Mouse (Mus musculus): ENCODE data around the gene 4930579F01Rik. TPM values are rescaled to one million over a fixed set of nuclear protein-coding genes. Genes with fewer than 3 reads are reported as not detected.

The 4930579F01Rik gene
- polyA plus RNA-seq, 1 experiment from 2014 or later, result not detected

GRCm38 (mm10) chr3:138210432-138211075 is 16.9 kb upstream of the 4930579F01Rik start:
- Histone ChIP-seq H3K9me3 (no peaks in the 10 kb centered on the region), H3K36me3 (no peaks in the 10 kb centered on the region), H3K4me1 (no peaks in the 10 kb centered on the region), H3K27me3 (ENCODE audit: insufficient read depth, poor library complexity, severe bottlenecking) (no peaks in the 10 kb centered on the region), H3K4me3 (no peak overlapping the region), H3K27ac (no peak overlapping the region)
- no peak for DNase-seq (ENCODE audit: low spot score)
- 61% methylated on average over 5 of the region's 5 CpGs for WGBS

- H3K4me3 ChIP-seq, result no peak overlapping the region
- WGBS, result 83% methylated on average over 3 of the region's 3 CpGs
These were observed 15.2 kb upstream of the 4930579F01Rik start for GRCm38 (mm10) chr3:138208821-138209220.

GRCm38 (mm10) chr3:138198722-138199068 is 5.1 kb upstream of the 4930579F01Rik start:
- DNase-seq (ENCODE audit: low spot score), result no peak
- Histone ChIP-seq H3K36me3 (no peaks in the 10 kb centered on the region), H3K27ac (no peak overlapping the region), H3K4me1 (0 out of 2 replicates have a peak, but pooled peaks cover 3% of the 10 kb centered on the region), H3K27me3 (ENCODE audit: insufficient read depth, poor library complexity, severe bottlenecking) (no peaks in the 10 kb centered on the region), H3K4me3 (no peak overlapping the region), H3K9me3 (no peaks in the 10 kb centered on the region)
- 81% methylated on average over 7 of the region's 7 CpGs for WGBS

More at GRCm38 (mm10) chr3:138208821-138209220, 15.2 kb upstream of the 4930579F01Rik start:
- H3K9me3 ChIP-seq, result no peaks in the 10 kb centered on the region
- no peaks in the 10 kb centered on the region for H3K4me1 ChIP-seq
- DNase-seq (ENCODE audit: low spot score), result no peak
- no peaks in the 10 kb centered on the region for H3K36me3 ChIP-seq
- H3K27me3 ChIP-seq (ENCODE audit: insufficient read depth, poor library complexity, severe bottlenecking), result no peaks in the 10 kb centered on the region
- no peak overlapping the region for H3K27ac ChIP-seq

GRCm38 (mm10) chr3:138197973-138198721 is 4.5 kb upstream of the 4930579F01Rik start:
- 31% methylated on average over 20 of the region's 20 CpGs for WGBS
- no peaks in the 10 kb centered on the region for H3K27me3 ChIP-seq (ENCODE audit: insufficient read depth, poor library complexity, severe bottlenecking)
- peak; percentile 89 for DNase-seq (ENCODE audit: low spot score)
- no peak overlapping the region for H3K27ac ChIP-seq
- peak overlapping the region; percentile 39 for H3K4me3 ChIP-seq
- H3K4me1 ChIP-seq, result 0 out of 2 replicates have a peak, but pooled peaks cover 3% of the 10 kb centered on the region
- H3K36me3 ChIP-seq, result no peaks in the 10 kb centered on the region
- no peaks in the 10 kb centered on the region for H3K9me3 ChIP-seq

- 64% methylated on average over 9 of the region's 9 CpGs for WGBS
- no peak overlapping the region for H3K4me3 ChIP-seq
- H3K4me1 ChIP-seq, result 0 out of 2 replicates have a peak, but pooled peaks cover 3% of the 10 kb centered on the region
- H3K27ac ChIP-seq, result no peak overlapping the region
- H3K9me3 ChIP-seq, result no peaks in the 10 kb centered on the region
- H3K27me3 ChIP-seq (ENCODE audit: insufficient read depth, poor library complexity, severe bottlenecking), result no peaks in the 10 kb centered on the region
- no peaks in the 10 kb centered on the region for H3K36me3 ChIP-seq
- DNase-seq (ENCODE audit: low spot score), result no peak
These were observed 3.9 kb upstream of the 4930579F01Rik start for GRCm38 (mm10) chr3:138197556-138197955.

GRCm38 (mm10) chr3:138197093-138197492 is 3.5 kb upstream of the 4930579F01Rik start:
- Histone ChIP-seq H3K27me3 (ENCODE audit: insufficient read depth, poor library complexity, severe bottlenecking) (no peaks in the 10 kb centered on the region), H3K4me1 (0 out of 2 replicates have a peak, but pooled peaks cover 3% of the 10 kb centered on the region), H3K36me3 (no peaks in the 10 kb centered on the region), H3K4me3 (no peak overlapping the region), H3K9me3 (no peaks in the 10 kb centered on the region), H3K27ac (no peak overlapping the region)
- no peak for DNase-seq (ENCODE audit: low spot score)
- WGBS, result 79% methylated on average over 14 of the region's 14 CpGs

- Histone ChIP-seq H3K4me3 (no peak overlapping the region), H3K36me3 (no peaks in the 10 kb centered on the region), H3K9me3 (no peaks in the 10 kb centered on the region), H3K4me1 (no peaks in the 10 kb centered on the region), H3K27ac (no peak overlapping the region), H3K27me3 (ENCODE audit: insufficient read depth, poor library complexity, severe bottlenecking) (no peaks in the 10 kb centered on the region)
- no peak for DNase-seq (ENCODE audit: low spot score)
- WGBS, result 79% methylated on average over 7 of the region's 7 CpGs
These were observed 1.4 kb downstream of the 4930579F01Rik start for GRCm38 (mm10) chr3:138192260-138192659.

GRCm38 (mm10) chr3:138185995-138186930 is 7.4 kb downstream of the 4930579F01Rik start:
- H3K27ac ChIP-seq, result no peak overlapping the region
- H3K9me3 ChIP-seq, result no peaks in the 10 kb centered on the region
- no peaks in the 10 kb centered on the region for H3K36me3 ChIP-seq
- no peaks in the 10 kb centered on the region for H3K4me1 ChIP-seq
- no peak for DNase-seq (ENCODE audit: low spot score)
- no peak overlapping the region for H3K4me3 ChIP-seq
- H3K27me3 ChIP-seq (ENCODE audit: insufficient read depth, poor library complexity, severe bottlenecking), result no peaks in the 10 kb centered on the region
- 90% methylated on average over 26 of the region's 26 CpGs for WGBS

- H3K4me3 ChIP-seq, result no peak overlapping the region
- WGBS, result 64% methylated on average over 4 of the region's 4 CpGs
- H3K9me3 ChIP-seq, result no peaks in the 10 kb centered on the region
- no peak overlapping the region for H3K27ac ChIP-seq
- no peak for DNase-seq (ENCODE audit: low spot score)
- no peaks in the 10 kb centered on the region for H3K27me3 ChIP-seq (ENCODE audit: insufficient read depth, poor library complexity, severe bottlenecking)
- H3K4me1 ChIP-seq, result no peaks in the 10 kb centered on the region
- H3K36me3 ChIP-seq, result no peaks in the 10 kb centered on the region
These were observed 8.3 kb downstream of the 4930579F01Rik start for GRCm38 (mm10) chr3:138185290-138185689.

- peak; percentile 65 for DNase-seq (ENCODE audit: low spot score)
- Histone ChIP-seq H3K27ac (no peak overlapping the region), H3K4me3 (no peak overlapping the region), H3K36me3 (no peaks in the 10 kb centered on the region), H3K27me3 (ENCODE audit: insufficient read depth, poor library complexity, severe bottlenecking) (no peaks in the 10 kb centered on the region), H3K4me1 (no peaks in the 10 kb centered on the region), H3K9me3 (no peaks in the 10 kb centered on the region)
- WGBS, result 84% methylated on average over 7 of the region's 7 CpGs
These were observed 10.3 kb downstream of the 4930579F01Rik start for GRCm38 (mm10) chr3:138183371-138183770.

GRCm38 (mm10) chr3:138182019-138182418 is 11.6 kb downstream of the 4930579F01Rik start:
- peak; percentile 30 for DNase-seq (ENCODE audit: low spot score)
- no peaks in the 10 kb centered on the region for H3K4me1 ChIP-seq
- H3K36me3 ChIP-seq, result no peaks in the 10 kb centered on the region
- no peaks in the 10 kb centered on the region for H3K27me3 ChIP-seq (ENCODE audit: insufficient read depth, poor library complexity, severe bottlenecking)
- no peak overlapping the region for H3K27ac ChIP-seq
- H3K4me3 ChIP-seq, result no peak overlapping the region
- 83% methylated on average over 2 of the region's 2 CpGs for WGBS
- H3K9me3 ChIP-seq, result no peaks in the 10 kb centered on the region

- Histone ChIP-seq H3K27ac (no peak overlapping the region), H3K27me3 (ENCODE audit: insufficient read depth, poor library complexity, severe bottlenecking) (no peaks in the 10 kb centered on the region), H3K36me3 (no peaks in the 10 kb centered on the region), H3K9me3 (no peaks in the 10 kb centered on the region), H3K4me3 (no peak overlapping the region), H3K4me1 (0 out of 2 replicates have a peak, but pooled peaks cover 5% of the 10 kb centered on the region)
- DNase-seq (ENCODE audit: low spot score), result no peak
- 79% methylated on average over 6 of the region's 6 CpGs for WGBS
These were observed 18.1 kb downstream of the 4930579F01Rik start for GRCm38 (mm10) chr3:138175551-138175950.
